Mouse (Mus musculus): ENCODE data around the gene Susd1. TPM values are rescaled to one million over a fixed set of nuclear protein-coding genes. Genes with fewer than 3 reads are reported as not detected.

The Susd1 gene
- polyA plus RNA-seq, 1 experiment, result 25.4 TPM

DNA sequence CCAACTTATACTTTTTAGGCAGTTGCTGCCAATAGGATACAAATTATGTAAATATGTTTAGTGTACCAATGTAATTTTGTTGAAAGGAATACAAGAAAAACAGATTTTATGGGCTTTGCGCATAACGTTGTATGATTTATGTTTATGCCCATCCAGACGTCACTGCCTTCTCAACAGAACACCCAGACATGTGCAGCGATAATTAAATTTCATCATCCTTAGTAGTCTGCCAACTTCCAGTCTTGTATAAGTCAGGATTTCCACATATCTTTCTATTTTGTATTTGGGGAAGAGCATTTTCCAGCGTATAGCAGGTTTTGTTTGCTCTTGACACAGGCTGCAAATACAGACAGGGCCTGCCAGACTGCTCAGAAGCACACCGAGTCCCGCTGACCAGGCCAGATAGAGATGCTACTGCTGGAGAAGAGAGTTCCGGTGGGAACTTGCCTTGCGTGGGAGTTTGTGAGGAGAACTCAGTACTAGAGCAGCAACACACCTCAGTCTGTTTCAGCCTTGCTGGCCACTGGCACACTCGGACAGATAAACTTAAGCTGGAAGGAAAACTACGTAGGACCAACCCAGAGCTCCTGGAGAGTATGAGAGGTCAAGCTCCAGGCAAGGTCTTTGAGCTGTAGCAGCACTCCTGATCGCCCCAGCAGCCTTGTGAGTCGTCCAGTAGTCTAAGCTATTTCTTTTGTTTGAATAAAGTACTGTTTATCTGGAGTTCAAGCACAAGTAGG is 21.0 kb upstream of the Susd1 start:
- Histone ChIP-seq H3K27me3 (ENCODE audit: control insufficient read depth, insufficient read depth, low read length) (no peaks in the 10 kb centered on the region), H3K4me1 (ENCODE audit: control insufficient read depth, insufficient read depth, insufficient read length) (peaks cover 2% of the 10 kb centered on the region; the same call in 1 of the 2 replicates), H3K36me3 (ENCODE audit: control insufficient read depth, insufficient read depth, low read length) (no peaks in the 10 kb centered on the region), H3K4me3 (ENCODE audit: extremely low read depth, insufficient read depth, insufficient read length) (no peak overlapping the region), H3K27ac (ENCODE audit: insufficient read depth, low read length) (no peak overlapping the region)
- DNase-seq (ENCODE audit: low read depth in 1 of 2, low spot score in 2 of 2), result no peak
- 93% methylated on average over 13 of the region's 13 CpGs for WGBS
- TF ChIP-seq CTCF (IDR thresholded peaks at IDR 0.05; ENCODE audit: extremely low read depth, insufficient read depth, insufficient read length, insufficient replicate concordance) (no peak), POLR2A (IDR thresholded peaks at IDR 0.05; ENCODE audit: low read depth, low read length) (no peak)

DNA sequence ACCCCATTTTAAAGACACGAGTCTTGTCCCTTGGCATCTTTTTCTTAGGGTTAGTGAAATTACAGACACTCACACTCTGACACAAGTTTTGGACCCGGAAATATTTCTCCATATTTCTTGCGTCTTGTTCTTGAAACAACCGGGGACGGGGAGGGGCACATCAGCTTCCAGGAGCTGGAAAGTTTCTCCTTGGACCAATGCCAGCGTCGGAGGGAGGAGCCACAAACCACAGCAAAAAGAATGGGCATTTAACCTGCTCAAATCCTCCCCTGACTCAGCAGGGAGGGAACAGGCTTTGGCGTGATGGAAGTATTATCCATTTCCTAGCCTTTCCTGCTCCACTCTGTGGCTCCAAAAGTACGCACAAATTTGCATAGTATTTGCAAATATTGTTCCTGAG is 19.5 kb upstream of the Susd1 start:
- DNase-seq (ENCODE audit: low read depth in 1 of 2, low spot score in 2 of 2), result no peak
- Histone ChIP-seq H3K27me3 (ENCODE audit: control insufficient read depth, insufficient read depth, low read length) (no peaks in the 10 kb centered on the region), H3K27ac (ENCODE audit: insufficient read depth, low read length) (no peak overlapping the region), H3K4me3 (ENCODE audit: extremely low read depth, insufficient read depth, insufficient read length) (no peak overlapping the region), H3K4me1 (ENCODE audit: control insufficient read depth, insufficient read depth, insufficient read length) (peaks cover 2% of the 10 kb centered on the region; the same call in 1 of the 2 replicates), H3K36me3 (ENCODE audit: control insufficient read depth, insufficient read depth, low read length) (no peaks in the 10 kb centered on the region)
- TF ChIP-seq POLR2A (IDR thresholded peaks at IDR 0.05; ENCODE audit: low read depth, low read length) (no peak), CTCF (IDR thresholded peaks at IDR 0.05; ENCODE audit: extremely low read depth, insufficient read depth, insufficient read length, insufficient replicate concordance) (no peak)
- 56% methylated on average over 9 of the region's 9 CpGs for WGBS

- no peak for DNase-seq (ENCODE audit: low read depth in 1 of 2, low spot score in 2 of 2)
- peaks cover 2% of the 10 kb centered on the region; the same call in 1 of the 2 replicates for H3K4me1 ChIP-seq (ENCODE audit: control insufficient read depth, insufficient read depth, insufficient read length)
- no peak overlapping the region for H3K27ac ChIP-seq (ENCODE audit: insufficient read depth, low read length)
- H3K27me3 ChIP-seq (ENCODE audit: control insufficient read depth, insufficient read depth, low read length), result no peaks in the 10 kb centered on the region
- H3K4me3 ChIP-seq (ENCODE audit: extremely low read depth, insufficient read depth, insufficient read length), result no peak overlapping the region
- H3K36me3 ChIP-seq (ENCODE audit: control insufficient read depth, insufficient read depth, low read length), result no peaks in the 10 kb centered on the region
- no peak for TF ChIP-seq POLR2A (IDR thresholded peaks at IDR 0.05; ENCODE audit: low read depth, low read length)
- TF ChIP-seq CTCF (IDR thresholded peaks at IDR 0.05; ENCODE audit: extremely low read depth, insufficient read depth, insufficient read length, insufficient replicate concordance), result no peak
- WGBS, result 93% methylated on average over 5 of the region's 5 CpGs
Observed at GRCm38 (mm10) chr4:59457091-59457490, 18.7 kb upstream of the Susd1 start.

GRCm38 (mm10) chr4:59455465-59455864 is 17.0 kb upstream of the Susd1 start:
- TF ChIP-seq CTCF (IDR thresholded peaks at IDR 0.05; ENCODE audit: extremely low read depth, insufficient read depth, insufficient read length, insufficient replicate concordance), result no peak
- TF ChIP-seq POLR2A (IDR thresholded peaks at IDR 0.05; ENCODE audit: low read depth, low read length), result no peak
- H3K27me3 ChIP-seq (ENCODE audit: control insufficient read depth, insufficient read depth, low read length), result no peaks in the 10 kb centered on the region
- no peaks in the 10 kb centered on the region for H3K36me3 ChIP-seq (ENCODE audit: control insufficient read depth, insufficient read depth, low read length)
- no peak for DNase-seq (ENCODE audit: low read depth in 1 of 2, low spot score in 2 of 2)
- peaks cover 2% of the 10 kb centered on the region; the same call in 1 of the 2 replicates for H3K4me1 ChIP-seq (ENCODE audit: control insufficient read depth, insufficient read depth, insufficient read length)
- H3K4me3 ChIP-seq (ENCODE audit: extremely low read depth, insufficient read depth, insufficient read length), result no peak overlapping the region
- WGBS, result 20% methylated on average over 2 of the region's 2 CpGs
- H3K27ac ChIP-seq (ENCODE audit: insufficient read depth, low read length), result no peak overlapping the region; the same call in 1 of the 2 replicates

DNA sequence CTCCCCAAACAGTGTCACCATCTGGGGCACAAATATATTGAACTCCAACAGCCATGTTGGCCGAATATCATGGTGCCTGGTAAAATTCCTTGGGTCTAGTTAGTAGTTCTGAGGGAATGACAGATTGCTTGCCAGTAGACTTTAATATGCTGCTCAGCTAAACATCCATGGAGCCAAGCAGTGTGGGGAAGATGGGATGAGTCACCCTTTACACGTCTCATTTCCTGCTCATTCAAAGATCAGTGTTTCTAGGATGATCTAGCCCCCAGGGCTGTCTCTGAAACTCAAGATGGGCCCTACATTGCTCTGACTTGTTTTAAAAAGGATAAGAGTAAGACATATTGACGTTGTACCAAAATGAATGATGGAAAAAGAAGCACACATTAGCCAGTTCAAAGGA is 15.6 kb upstream of the Susd1 start:
- no peaks in the 10 kb centered on the region for H3K36me3 ChIP-seq (ENCODE audit: control insufficient read depth, insufficient read depth, low read length)
- peaks cover 4% of the 10 kb centered on the region; the same call in 1 of the 2 replicates for H3K4me1 ChIP-seq (ENCODE audit: control insufficient read depth, insufficient read depth, insufficient read length)
- WGBS, result 77% methylated on average over 3 of the region's 3 CpGs
- no peak overlapping the region for H3K27ac ChIP-seq (ENCODE audit: insufficient read depth, low read length)
- H3K27me3 ChIP-seq (ENCODE audit: control insufficient read depth, insufficient read depth, low read length), result no peaks in the 10 kb centered on the region
- no peak overlapping the region for H3K4me3 ChIP-seq (ENCODE audit: extremely low read depth, insufficient read depth, insufficient read length)
- no peak for DNase-seq (ENCODE audit: low read depth in 1 of 2, low spot score in 2 of 2)
- TF ChIP-seq CTCF (IDR thresholded peaks at IDR 0.05; ENCODE audit: extremely low read depth, insufficient read depth, insufficient read length, insufficient replicate concordance) (no peak), POLR2A (IDR thresholded peaks at IDR 0.05; ENCODE audit: low read depth, low read length) (no peak)

- WGBS, result 88% methylated on average over 8 of the region's 8 CpGs
Observed at GRCm38 (mm10) chr4:59452503-59452933, 14.1 kb upstream of the Susd1 start.

DNA sequence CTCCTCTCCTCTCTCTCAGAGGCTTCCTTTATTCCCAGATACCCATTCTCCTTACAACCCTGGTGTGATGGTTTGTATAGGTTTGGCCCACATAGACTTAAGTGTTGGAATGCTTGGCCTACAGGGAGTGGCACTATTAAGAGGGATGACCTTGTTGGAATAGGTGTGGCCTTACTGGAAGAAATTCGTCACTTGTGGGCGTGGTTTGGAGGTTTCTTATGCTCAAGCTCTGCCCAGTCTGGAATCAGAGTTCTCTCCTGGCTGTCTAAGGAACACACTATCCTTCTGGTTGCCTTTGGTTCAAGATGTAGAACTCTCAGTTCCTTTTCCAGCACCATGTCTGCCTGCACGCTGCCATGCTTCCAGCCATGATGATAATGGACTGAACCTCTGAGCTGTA is 12.5 kb upstream of the Susd1 start:
- no peak for TF ChIP-seq POLR2A (IDR thresholded peaks at IDR 0.05; ENCODE audit: low read depth, low read length)
- no peak for TF ChIP-seq CTCF (IDR thresholded peaks at IDR 0.05; ENCODE audit: extremely low read depth, insufficient read depth, insufficient read length, insufficient replicate concordance)
- H3K27ac ChIP-seq (ENCODE audit: insufficient read depth, low read length), result no peak overlapping the region
- no peak overlapping the region for H3K4me3 ChIP-seq (ENCODE audit: extremely low read depth, insufficient read depth, insufficient read length)
- DNase-seq (ENCODE audit: low read depth in 1 of 2, low spot score in 2 of 2), result no peak
- no peaks in the 10 kb centered on the region for H3K27me3 ChIP-seq (ENCODE audit: control insufficient read depth, insufficient read depth, low read length)
- no peaks in the 10 kb centered on the region for H3K36me3 ChIP-seq (ENCODE audit: control insufficient read depth, insufficient read depth, low read length)
- peaks cover 4% of the 10 kb centered on the region; the same call in 1 of the 2 replicates for H3K4me1 ChIP-seq (ENCODE audit: control insufficient read depth, insufficient read depth, insufficient read length)
- 94% methylated on average over 3 of the region's 3 CpGs for whole genome bisulfite sequencing

More at GRCm38 (mm10) chr4:59452503-59452933, 14.1 kb upstream of the Susd1 start:
- Histone ChIP-seq H3K36me3 (ENCODE audit: control insufficient read depth, insufficient read depth, low read length) (no peaks in the 10 kb centered on the region), H3K4me3 (ENCODE audit: extremely low read depth, insufficient read depth, insufficient read length) (no peak overlapping the region), H3K4me1 (ENCODE audit: control insufficient read depth, insufficient read depth, insufficient read length) (peaks cover 4% of the 10 kb centered on the region; the same call in 1 of the 2 replicates), H3K27ac (ENCODE audit: insufficient read depth, low read length) (no peak overlapping the region), H3K27me3 (ENCODE audit: control insufficient read depth, insufficient read depth, low read length) (no peaks in the 10 kb centered on the region)
- no peak for TF ChIP-seq POLR2A (IDR thresholded peaks at IDR 0.05; ENCODE audit: low read depth, low read length)
- no peak for TF ChIP-seq CTCF (IDR thresholded peaks at IDR 0.05; ENCODE audit: extremely low read depth, insufficient read depth, insufficient read length, insufficient replicate concordance)
- DNase-seq (ENCODE audit: low read depth in 1 of 2, low spot score in 2 of 2), result no peak

All from spleen, adult 2 months (tissue).